Mouse (Mus musculus) v-Abl transformed pro-B cells (cell line): ENCODE measurements around the gene Pdcl3.

Experiments
- in situ Hi-C, 2 experiments: fragments of 400-800 bp; cut with MboI; formaldehyde crosslinking; loops; one replicate each; pipeline ENCODE4 v1.15.1; 2025; ENCODE audit not compliant: unreplicated experiment in 2 of 2

Gene Pdcl3

DNA sequence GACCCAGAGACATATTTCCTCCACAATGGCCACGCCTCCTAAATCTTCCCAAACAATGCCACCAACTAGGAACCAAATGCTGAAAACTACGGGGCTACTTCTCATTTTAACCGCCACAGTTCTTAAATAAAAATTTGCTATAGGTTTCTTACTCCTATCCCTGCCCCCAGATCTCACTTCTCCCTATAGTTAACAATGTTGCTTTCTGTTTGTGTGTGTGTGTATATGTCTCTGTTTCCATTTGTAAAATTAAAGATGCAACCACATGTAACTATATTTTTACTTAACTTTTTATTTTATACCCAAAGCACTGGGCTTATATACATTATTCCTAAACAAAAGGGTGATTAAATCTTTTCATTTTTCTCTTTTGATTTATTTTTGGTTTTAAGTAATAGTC lies at the start of gene Pdcl3:
TSS of gene Pdcl3 (plus strand) at position 301 of the 400 bp plus-strand sequence.
- in situ Hi-C loops, result loop anchor here in 1 of 2 experiments (25.0 kb wide), 1 partner anchor 1002 kb away; no protein-coding TSS in a partner anchor

GRCm38 (mm10) chr1:38936780-38937179 lies 48.6 kb upstream of the Pdcl3 start:
- in situ Hi-C loops, result loop anchor here (5.0 to 10.0 kb wide), 2 partner anchors 74 to 142 kb away; no protein-coding TSS in a partner anchor

- in situ Hi-C loops, result loop anchor here (5.0 to 10.0 kb wide), 2 partner anchors 77 to 144 kb away; no protein-coding TSS in a partner anchor
These were observed 46.6 kb upstream of the Pdcl3 start, which contains the start of gene Nms for GRCm38 (mm10) chr1:38938849-38939248. Gene Nms (plus strand): TSS chr1:38939149.

DNA sequence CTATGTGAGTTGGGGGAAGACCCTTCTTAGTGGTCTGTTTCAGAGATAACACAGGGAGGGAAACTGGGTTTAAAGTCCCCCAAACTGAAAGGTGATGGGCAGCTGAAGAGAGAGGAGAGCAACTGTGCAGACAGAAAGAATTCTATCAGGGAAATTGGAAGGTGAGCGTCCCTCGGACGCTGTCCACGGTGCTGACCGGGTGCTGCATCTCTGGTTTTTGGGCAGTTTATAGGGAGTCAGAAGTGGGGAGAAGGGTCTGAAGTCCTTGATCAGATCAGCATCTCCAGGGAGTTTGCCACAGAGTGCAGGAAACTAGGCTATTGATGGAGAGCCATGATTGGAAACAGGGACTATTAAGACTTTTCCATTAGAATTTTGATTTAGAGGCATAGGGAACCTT lies 45.8 kb upstream of the Pdcl3 start:
- in situ Hi-C loops, result loop anchor here (5.0 to 10.0 kb wide), 2 partner anchors 77 to 145 kb away; no protein-coding TSS in a partner anchor

DNA sequence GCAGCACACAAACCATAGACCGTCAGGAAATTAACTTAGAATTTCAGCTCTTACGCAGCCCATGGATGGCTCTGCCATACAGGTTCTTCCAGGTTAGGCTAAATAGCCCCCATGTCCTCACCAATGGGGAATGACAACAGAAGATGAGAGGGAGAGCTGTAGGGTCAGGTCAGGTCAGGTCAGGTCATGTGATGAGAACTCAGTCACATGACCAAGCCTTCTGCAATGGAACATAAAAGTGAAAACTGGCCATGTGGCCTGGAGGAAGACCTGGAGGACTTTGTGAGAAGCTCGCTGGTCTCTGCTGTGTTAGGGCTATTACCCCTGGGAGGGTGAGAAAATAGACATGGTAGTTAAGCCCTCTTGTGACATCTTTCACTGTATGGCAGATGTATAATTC lies 29.0 kb upstream of the Pdcl3 start:
- in situ Hi-C loops, result no loop called here

DNA sequence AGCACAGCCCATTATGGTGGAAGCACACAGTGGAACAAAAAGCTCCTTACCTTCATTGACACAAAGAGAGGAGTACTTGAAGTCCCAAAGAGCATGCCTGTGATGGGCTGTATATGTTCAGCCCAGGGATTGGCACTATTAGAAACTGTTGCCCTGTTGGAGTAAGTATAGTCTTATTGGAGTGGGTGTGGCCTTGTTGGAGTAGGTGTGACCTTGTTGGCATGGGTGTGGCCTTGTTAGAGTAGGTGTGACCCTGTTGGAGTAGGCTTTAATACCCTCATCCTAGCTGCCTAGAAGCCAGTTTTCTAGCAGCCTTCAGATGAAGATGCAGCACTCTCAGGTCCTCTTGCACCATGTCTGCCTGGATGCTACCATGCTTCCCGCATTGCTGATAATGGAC lies 16.3 kb upstream of the Pdcl3 start:
- in situ Hi-C loops, result no loop called here

DNA sequence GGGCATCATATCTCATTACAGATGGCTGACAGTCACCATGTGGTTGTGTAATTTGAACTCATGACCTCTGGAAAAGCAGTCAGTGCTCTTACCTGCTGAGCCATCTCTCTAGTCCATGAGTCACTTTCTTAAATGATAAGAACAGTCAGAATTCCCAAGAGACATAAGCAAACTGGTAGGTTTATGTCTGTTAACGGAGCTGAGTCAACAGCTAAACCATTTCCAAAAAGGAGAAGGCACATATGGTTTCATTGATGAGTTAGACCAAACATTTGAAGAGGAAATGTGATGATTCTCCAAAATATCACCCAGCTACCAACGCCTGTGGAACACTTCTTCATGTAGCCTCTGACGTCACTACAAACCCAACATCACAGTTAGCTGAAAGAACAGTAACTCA lies 13.7 kb upstream of the Pdcl3 start:
- in situ Hi-C loops, result no loop called here

- in situ Hi-C loops, result no loop called here
These were observed 12.3 kb upstream of the Pdcl3 start for GRCm38 (mm10) chr1:38972986-38973592.

GRCm38 (mm10) chr1:38979953-38980352 lies 5.5 kb upstream of the Pdcl3 start:
- in situ Hi-C loops, result loop anchor here in 1 of 2 experiments (25.0 kb wide), 1 partner anchor 1007 kb away; no protein-coding TSS in a partner anchor

GRCm38 (mm10) chr1:38983870-38984269 lies 1.5 kb upstream of the Pdcl3 start:
- in situ Hi-C loops, result loop anchor here in 1 of 2 experiments (25.0 kb wide), 1 partner anchor 1003 kb away; no protein-coding TSS in a partner anchor

GRCm38 (mm10) chr1:38987080-38987864 lies 1.9 kb downstream of the Pdcl3 start:
- in situ Hi-C loops, result loop anchor here in 1 of 2 experiments (25.0 kb wide), 1 partner anchor 1000 kb away; no protein-coding TSS in a partner anchor

- in situ Hi-C loops, result loop anchor here in 1 of 2 experiments (25.0 kb wide), 1 partner anchor 999 kb away; no protein-coding TSS in a partner anchor
These were observed 2.4 kb downstream of the Pdcl3 start for GRCm38 (mm10) chr1:38987865-38988211.

- in situ Hi-C loops, result loop anchor here in 1 of 2 experiments (25.0 kb wide), 1 partner anchor 999 kb away; no protein-coding TSS in a partner anchor
These were observed 2.9 kb downstream of the Pdcl3 start for GRCm38 (mm10) chr1:38988357-38988756.

GRCm38 (mm10) chr1:38992365-38992764 lies 7.0 kb downstream of the Pdcl3 start:
- in situ Hi-C loops, result loop anchor here in 1 of 2 experiments (10.0 to 25.0 kb wide), 2 partner anchors 402 to 995 kb away; no protein-coding TSS in a partner anchor

DNA sequence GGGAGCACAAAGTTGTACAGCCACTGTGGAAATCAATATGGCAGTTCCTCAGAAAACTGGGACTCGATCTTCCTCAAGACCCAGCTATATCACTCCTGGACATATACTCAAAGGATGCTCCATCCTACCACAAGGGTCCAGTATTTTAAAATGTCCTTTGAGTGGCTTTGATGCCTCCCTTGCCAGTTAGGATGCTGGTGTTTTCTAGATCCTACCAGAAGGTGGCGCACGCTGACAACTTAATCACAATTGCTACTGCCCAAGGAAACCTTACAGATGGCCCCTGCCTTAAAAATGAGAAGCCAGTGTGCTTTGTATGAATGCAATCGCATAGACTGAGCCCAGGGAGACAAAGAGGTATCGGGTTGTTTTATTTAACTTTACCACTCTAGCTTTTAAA lies 15.7 kb downstream of the Pdcl3 start:
- in situ Hi-C loops, result loop anchor here (5.0 to 25.0 kb wide), 7 partner anchors 344 to 1536 kb away; no protein-coding TSS in a partner anchor

- in situ Hi-C loops, result loop anchor here (10.0 to 25.0 kb wide), 5 partner anchors 339 to 1531 kb away; no protein-coding TSS in a partner anchor
These were observed 20.4 kb downstream of the Pdcl3 start for GRCm38 (mm10) chr1:39005751-39006354.

- in situ Hi-C loops, result loop anchor here (10.0 to 25.0 kb wide), 5 partner anchors 338 to 1530 kb away; no protein-coding TSS in a partner anchor
These were observed 21.7 kb downstream of the Pdcl3 start for GRCm38 (mm10) chr1:39006830-39007829.

DNA sequence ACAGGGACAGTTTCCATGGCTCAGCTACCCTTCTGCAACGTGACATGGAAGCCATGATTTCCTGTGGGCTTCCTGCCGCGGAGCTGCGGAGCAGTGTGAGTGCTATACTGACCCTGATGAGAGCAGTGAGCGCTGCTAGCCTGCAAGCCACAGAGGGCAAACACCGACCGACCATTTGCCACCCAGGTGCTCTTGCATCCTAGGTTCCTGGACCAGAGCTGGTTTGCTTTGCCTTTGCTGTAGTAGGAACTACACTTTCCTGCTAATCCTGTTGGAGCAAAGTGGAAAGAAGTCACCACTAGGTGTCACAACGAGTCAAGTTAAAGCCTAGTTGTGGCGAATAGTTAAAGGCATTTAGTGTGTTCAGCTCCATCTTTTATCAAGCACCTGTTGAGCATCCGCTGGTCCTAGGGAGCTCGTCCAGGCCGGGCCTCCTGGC lies 25.2 kb downstream of the Pdcl3 start:
- in situ Hi-C loops, result loop anchor here (5.0 to 25.0 kb wide), 5 partner anchors 627 to 1527 kb away; no protein-coding TSS in a partner anchor

GRCm38 (mm10) chr1:39012576-39012975 lies 27.2 kb downstream of the Pdcl3 start:
- in situ Hi-C loops, result loop anchor here (5.0 to 25.0 kb wide), 5 partner anchors 625 to 1525 kb away; no protein-coding TSS in a partner anchor
